Mouse (Mus musculus) spleen, postnatal 14 days (tissue): ENCODE results near the gene Selenos.
"Not testable (repeated sequence)": the region's sequence is repeated elsewhere in the genome, so short reads cannot be mapped to it uniquely, and the experiment has no call there.

Source experiments
- DNase-seq, 2 experiments: peaks; one replicate each; pipeline ENCODE4 v3.0.0; 2021 to 2022; ENCODE audit warnings: low spot score in 2 of 2

Gene Selenos

GRCm38 (mm10) chr7:66079364-66080230, at the start of gene Selenos:
TSS of gene Selenos (plus strand) at chr7:66079649.
- DNase-seq, result peak; percentile 91 to 92

DNA sequence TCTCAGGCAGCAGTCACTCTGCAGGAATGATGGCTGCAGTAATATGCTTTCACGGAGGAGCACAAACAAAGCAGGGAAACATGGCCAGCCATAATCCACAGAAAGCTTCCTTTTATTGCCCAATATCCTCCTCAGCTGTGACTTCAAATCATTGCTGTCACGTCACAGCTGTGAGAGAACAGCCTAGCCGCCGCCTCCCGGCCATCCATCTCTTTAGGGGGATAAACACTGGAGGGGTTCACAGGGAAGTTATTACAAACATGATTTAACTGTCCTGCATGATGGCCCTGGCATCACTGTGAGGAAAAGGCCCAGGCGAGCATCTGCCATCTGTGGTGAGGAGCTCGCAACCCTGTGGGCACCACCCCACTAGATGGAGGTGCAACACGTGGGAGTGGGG, 42.6 kb upstream of the Selenos start:
- no peak for DNase-seq

- no peak for DNase-seq
Measured at GRCm38 (mm10) chr7:66038261-66038660, 41.2 kb upstream of the Selenos start.

DNA sequence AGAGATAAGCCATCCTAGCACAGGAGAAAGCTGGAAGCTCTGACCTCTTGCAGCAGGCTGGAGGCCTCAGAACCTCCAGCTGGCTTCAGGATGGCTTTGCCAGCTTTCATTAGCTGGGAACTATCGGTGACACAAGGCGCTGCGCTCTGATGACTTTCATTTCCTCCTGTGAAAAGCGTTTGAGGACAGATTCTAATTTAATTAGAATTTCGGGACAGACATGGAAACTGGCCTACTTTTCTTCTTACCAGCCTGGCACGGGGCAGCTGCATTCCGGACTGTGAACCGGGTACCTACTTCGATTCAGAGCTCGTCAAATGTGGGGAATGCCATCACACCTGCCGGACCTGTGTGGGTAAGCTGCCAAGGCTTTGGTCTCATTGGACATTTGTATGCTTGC, 40.7 kb upstream of the Selenos start:
- DNase-seq, result no peak

DNA sequence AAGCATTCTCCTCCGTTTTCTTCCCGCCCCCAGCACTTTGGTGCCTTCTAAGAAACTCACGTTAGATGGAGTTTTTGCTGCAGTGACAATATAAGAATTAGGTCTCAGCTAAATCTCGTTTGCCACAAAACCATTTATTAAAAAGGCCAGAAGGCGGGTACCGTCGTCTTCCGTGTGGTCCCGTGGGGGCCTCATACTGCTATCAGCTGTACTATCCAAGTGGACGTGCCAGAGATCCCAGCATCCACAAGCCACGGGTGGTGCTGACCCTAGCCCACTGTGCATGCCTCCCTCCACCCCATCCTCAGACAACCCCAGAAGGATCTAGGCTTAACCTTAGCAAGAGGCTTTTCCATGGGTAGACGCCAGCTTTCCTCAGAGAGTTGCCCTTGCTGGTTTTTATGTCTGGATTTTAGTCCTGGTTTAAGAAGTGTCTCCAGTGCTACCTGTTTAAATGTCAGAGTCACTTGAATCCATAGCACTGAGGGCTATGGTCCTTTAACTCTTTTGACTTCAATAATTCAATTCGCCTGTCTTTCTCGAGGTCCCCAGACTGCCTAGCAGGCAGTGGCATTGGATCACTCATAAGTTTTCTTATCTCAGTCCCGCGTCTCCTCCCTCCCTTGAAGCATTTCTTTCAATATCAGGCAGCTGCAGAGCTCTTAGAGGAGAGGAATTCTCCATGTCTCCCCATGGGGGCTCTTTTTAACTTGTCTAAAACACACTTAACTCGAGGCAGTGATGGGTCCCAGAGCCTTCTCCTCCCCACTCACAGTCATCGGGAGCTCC, 39.2 kb upstream of the Selenos start:
- DNase-seq, result no peak

DNA sequence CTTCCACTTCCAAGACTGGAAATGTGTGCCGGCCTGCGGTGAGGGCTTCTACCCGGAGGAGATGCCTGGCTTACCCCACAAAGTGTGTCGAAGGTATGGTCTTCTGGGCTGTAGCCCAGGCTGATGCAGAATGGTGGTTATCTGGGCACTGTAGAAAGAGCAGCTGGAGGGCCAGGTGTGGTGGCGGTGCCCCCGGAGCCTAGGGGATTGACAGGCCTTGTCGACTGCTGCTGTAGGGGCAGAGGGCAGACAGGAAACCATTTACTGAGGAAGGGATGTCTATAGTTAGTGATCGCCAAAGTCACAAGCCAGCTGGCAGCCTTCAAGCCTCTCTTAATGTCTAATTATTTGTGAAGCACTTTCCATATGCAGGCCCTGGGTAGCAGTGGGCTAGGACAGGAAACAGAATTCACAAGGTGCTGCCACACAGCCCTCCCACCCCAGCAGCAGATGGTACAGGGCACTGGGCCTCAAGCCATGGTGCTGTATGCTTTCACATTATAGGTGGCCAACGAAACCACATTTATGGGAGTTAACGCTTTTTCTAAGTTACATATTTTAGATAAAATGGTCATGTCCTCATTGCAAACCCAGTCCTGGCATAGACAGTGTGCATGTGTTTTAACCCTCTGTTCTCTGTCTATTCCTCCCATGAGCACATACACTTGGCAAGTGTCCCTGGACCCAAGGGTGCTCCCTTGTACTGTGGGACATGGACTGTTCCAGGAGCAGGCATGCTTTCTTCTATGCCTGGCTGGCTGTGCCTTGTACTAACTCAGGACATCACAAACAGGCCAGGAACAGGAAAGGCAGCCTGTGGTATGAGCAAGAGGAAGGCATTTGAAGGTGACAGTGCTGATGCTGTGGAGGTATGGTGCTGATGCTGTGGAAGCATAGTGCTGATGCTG, 35.6 kb upstream of the Selenos start, which contains the start of gene Gm45213:
Gm45213 (plus strand) TSS at position 51 of the 908 bp plus-strand sequence.
- DNase-seq, result no peak

- DNase-seq, result no peak
Measured at GRCm38 (mm10) chr7:66044617-66045016, 34.8 kb upstream of the Selenos start.

GRCm38 (mm10) chr7:66046921-66047918, 32.2 kb upstream of the Selenos start:
- DNase-seq, result no peak

DNA sequence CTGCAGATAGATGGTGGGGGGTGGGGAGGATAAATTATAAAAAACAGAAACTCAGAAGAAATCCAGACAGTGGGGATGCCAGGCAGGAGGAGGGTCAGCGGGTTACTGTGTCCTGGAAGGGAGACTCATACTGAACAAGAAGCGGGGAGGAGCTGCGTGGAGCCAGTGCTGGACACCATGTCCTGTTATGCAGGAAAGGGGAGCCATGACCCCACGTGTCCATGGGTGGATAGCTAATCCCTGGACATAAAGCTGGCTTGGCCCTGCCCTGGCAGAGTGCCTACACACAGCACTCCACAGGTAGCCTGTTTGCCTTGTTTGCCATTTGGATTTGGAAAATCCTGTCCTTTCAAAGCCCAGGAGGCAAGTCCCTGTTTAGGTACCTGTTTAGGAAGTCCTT, 31.5 kb upstream of the Selenos start:
- DNase-seq, result no peak

- no peak for DNase-seq
Measured at GRCm38 (mm10) chr7:66048446-66049230, 30.8 kb upstream of the Selenos start.

DNA sequence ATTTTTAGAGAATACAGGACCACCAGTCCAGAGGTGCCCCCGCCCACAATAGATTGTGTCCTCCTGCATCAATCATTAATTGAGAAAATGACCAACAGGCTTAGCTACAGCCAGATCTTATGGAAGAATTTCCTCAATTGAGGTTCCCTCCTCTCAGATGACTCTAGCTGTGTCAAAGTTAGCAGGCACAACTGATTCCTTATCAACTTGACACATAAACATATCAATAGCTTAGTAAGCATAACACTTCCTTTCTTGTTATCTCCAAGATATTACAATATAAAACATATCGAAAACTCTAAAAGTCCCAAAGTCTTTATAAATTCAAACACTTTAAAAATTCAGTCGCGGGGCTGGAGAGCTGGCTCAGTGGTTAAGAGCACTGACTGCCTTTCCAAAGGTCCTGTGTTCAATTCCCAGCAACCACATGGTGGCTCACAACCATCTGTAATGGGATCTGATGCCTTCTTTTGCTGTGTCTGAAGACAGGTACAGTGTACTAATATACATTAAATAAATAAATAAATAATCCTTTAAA, 25.4 kb upstream of the Selenos start:
- DNase-seq, result no peak

GRCm38 (mm10) chr7:66055356-66055755, 24.1 kb upstream of the Selenos start:
- DNase-seq, result not testable (repeated sequence)

DNA sequence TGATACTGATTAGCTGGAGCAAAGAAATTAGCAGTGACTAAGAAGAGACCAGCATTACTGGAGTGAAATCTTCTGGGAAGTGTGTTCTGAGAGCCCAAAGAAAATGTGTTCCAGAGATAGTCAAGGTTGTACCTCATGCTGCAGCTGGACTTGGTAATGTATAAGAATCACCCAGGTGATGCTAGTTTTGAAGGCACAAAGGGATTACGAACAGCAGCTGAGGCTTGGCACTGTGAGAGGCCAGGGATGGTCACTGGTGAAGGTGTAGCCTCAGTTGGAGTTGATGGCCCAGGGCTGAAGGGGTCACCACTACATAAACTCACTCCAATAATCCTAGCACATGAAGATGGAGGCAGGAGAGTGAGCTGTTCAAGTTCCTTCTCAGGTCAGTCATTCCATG, 20.7 kb upstream of the Selenos start, which contains the start of gene Snrpa1:
Snrpa1 (plus strand) TSS at position 301 of the 400 bp plus-strand sequence.
- DNase-seq, result no peak

GRCm38 (mm10) chr7:66060066-66060956, 19.1 kb upstream of the Selenos start:
- DNase-seq, result peak; percentile 74 to 82

DNA sequence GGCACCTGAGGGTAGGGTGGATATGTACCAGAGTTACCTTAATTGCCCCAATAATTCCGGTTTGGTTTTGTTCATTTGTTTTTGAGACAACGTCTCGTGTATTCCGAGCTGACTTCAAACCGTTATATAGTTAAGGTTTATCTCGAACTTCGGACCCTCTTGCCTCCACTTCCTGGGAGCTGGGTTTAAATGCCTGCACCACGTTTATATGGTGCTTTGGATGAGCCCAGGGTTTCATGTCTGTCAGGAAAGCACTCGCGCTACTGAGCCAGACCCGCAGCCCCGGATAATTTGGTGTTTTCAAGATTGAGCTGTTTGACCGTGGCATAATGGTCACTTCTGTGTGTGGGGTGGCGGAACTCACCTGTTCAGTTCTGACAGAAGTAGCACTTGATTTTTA, 18.4 kb upstream of the Selenos start:
- no peak for DNase-seq

GRCm38 (mm10) chr7:66076411-66076810, 3.0 kb upstream of the Selenos start:
- DNase-seq, result no peak

- no peak for DNase-seq
Measured at GRCm38 (mm10) chr7:66080231-66080613, 773 bp downstream of the Selenos start.

- DNase-seq, result no peak
Measured at GRCm38 (mm10) chr7:66083757-66084156, 4.3 kb downstream of the Selenos start.
